Mouse (Mus musculus) heart, postnatal 36 days (tissue): ENCODE measurements around the gene Inpp4b. TPM values are rescaled to one million over a fixed set of nuclear protein-coding genes. Genes with fewer than 3 reads are reported as not detected.
"Not testable (repeated sequence)": the region's sequence is repeated elsewhere in the genome, so short reads cannot be mapped to it uniquely, and the experiment has no call there.

Experiments used
- DNase-seq, 2 experiments: peaks; one replicate each; pipeline ENCODE4 v3.0.0; 2021 to 2022
- intact Hi-C: fragments of 180-260 bp; cut with DNase I; formaldehyde crosslinking; loops from one replicate; pipeline ENCODE4 v1.15.1; 2025
- total RNA-seq, 2 experiments: library from RNA; stranded (reverse); gene quantifications; 2 replicates each; pipeline ENCODE4 v1.2.3; 2021

The Inpp4b gene
- total RNA-seq, 2 experiments from 2014 or later = 62.3 to 68.1 TPM

GRCm38 (mm10) chr8:81865664-81866063 lies 523.3 kb downstream of the Inpp4b start:
- intact Hi-C loops = no loop called here
- DNase-seq = no peak

GRCm38 (mm10) chr8:81867020-81867419 lies 524.7 kb downstream of the Inpp4b start:
- intact Hi-C loops = no loop called here
- DNase-seq = no peak

GRCm38 (mm10) chr8:81870466-81870865 lies 528.1 kb downstream of the Inpp4b start:
- intact Hi-C loops = no loop called here
- no peak for DNase-seq

GRCm38 (mm10) chr8:81880071-81880470 lies 537.7 kb downstream of the Inpp4b start:
- intact Hi-C loops = no loop called here
- DNase-seq = no peak

- intact Hi-C loops = no loop called here
- no peak for DNase-seq
Measured at GRCm38 (mm10) chr8:81884195-81884594, 541.8 kb downstream of the Inpp4b start.

GRCm38 (mm10) chr8:81888843-81889242 lies 546.5 kb downstream of the Inpp4b start:
- no peak for DNase-seq
- intact Hi-C loops = no loop called here

GRCm38 (mm10) chr8:81893292-81893691 lies 550.9 kb downstream of the Inpp4b start:
- DNase-seq = no peak
- intact Hi-C loops = no loop called here

GRCm38 (mm10) chr8:81946812-81947211 lies 604.5 kb downstream of the Inpp4b start:
- intact Hi-C loops = no loop called here
- no peak for DNase-seq

- intact Hi-C loops = no loop called here
- no peak for DNase-seq
Measured at GRCm38 (mm10) chr8:81953101-81953500, 610.7 kb downstream of the Inpp4b start.

GRCm38 (mm10) chr8:81985128-81985665 lies 642.8 kb downstream of the Inpp4b start:
- no peak for DNase-seq
- intact Hi-C loops = no loop called here

GRCm38 (mm10) chr8:81992966-81993365 lies 650.6 kb downstream of the Inpp4b start:
- intact Hi-C loops = no loop called here
- DNase-seq = no peak

- no peak for DNase-seq
- intact Hi-C loops = no loop called here
Measured at GRCm38 (mm10) chr8:81996239-81996638, 653.9 kb downstream of the Inpp4b start.

GRCm38 (mm10) chr8:81996823-81997222 lies 654.5 kb downstream of the Inpp4b start:
- intact Hi-C loops = no loop called here
- no peak for DNase-seq

GRCm38 (mm10) chr8:82004158-82004557 lies 661.8 kb downstream of the Inpp4b start:
- intact Hi-C loops = no loop called here
- no peak for DNase-seq

GRCm38 (mm10) chr8:82005466-82005865 lies 663.1 kb downstream of the Inpp4b start:
- no peak for DNase-seq
- intact Hi-C loops = no loop called here

GRCm38 (mm10) chr8:82017792-82018191 lies 675.4 kb downstream of the Inpp4b start:
- no peak for DNase-seq
- intact Hi-C loops = no loop called here

GRCm38 (mm10) chr8:82027401-82027800 lies 685.0 kb downstream of the Inpp4b start:
- DNase-seq = peak in 1 of 2 experiments; percentile 6
- intact Hi-C loops = loop anchor here (5.0 to 10.0 kb wide), 3 partner anchors 223 to 680 kb away; no protein-coding TSS in a partner anchor

GRCm38 (mm10) chr8:82028896-82029295 lies 686.5 kb downstream of the Inpp4b start:
- peak in 1 of 2 experiments; percentile 9 for DNase-seq
- intact Hi-C loops = loop anchor here (5.0 to 10.0 kb wide), 3 partner anchors 224 to 682 kb away; no protein-coding TSS in a partner anchor

GRCm38 (mm10) chr8:82032035-82032434 lies 689.7 kb downstream of the Inpp4b start:
- DNase-seq = not testable (repeated sequence)
- intact Hi-C loops = loop anchor here (5.0 kb wide), 1 partner anchor 710 kb away; no protein-coding TSS in a partner anchor

- no peak for DNase-seq
- intact Hi-C loops = no loop called here
Measured at GRCm38 (mm10) chr8:82054030-82054429, 711.7 kb downstream of the Inpp4b start.

GRCm38 (mm10) chr8:82067619-82068018 lies 725.3 kb downstream of the Inpp4b start:
- intact Hi-C loops = no loop called here

GRCm38 (mm10) chr8:82079267-82079666 lies 736.9 kb downstream of the Inpp4b start:
- intact Hi-C loops = no loop called here
- no peak for DNase-seq

More at GRCm38 (mm10) chr8:82067619-82068018, 725.3 kb downstream of the Inpp4b start:
- DNase-seq = no peak

- intact Hi-C loops, DNase-seq: not testable (repeated sequence)
Measured at GRCm38 (mm10) chr8:82086631-82087030, 744.3 kb downstream of the Inpp4b start.
